Mouse (Mus musculus) WW6 (cell line): ENCODE data around the gene Lama2.
"Not testable (repeated sequence)": the region's sequence is repeated elsewhere in the genome, so short reads cannot be mapped to it uniquely, and the experiment has no call there.

ENCODE experiments used
- DNase-seq: peaks from one replicate; pipeline ENCODE4 v3.0.0-alpha.2; 2013; ENCODE audit warnings: low read depth, low spot score

The Lama2 gene

GRCm38 (mm10) chr10:27012804-27013365, 606.7 kb downstream of the Lama2 start:
- DNase-seq = no peak

DNA sequence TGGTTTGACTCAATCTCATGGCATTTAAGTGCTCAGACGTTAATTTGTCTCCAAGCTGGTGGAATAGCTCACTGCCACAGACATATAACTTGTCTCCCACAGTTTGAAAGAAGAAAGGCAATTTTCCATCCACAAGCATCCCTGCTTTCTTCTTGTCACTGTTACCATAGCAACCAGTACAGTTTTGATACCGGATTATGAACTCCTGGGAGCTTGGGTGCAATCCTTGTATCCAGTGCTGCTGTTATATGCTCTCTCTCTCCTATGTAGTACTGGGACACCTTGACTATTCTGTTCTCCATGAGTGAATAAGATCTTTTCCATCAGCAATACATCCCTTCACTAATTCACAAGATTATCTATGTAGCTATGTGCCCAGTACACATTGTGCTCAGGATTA, 612.2 kb downstream of the Lama2 start:
- no peak for DNase-seq

- no peak for DNase-seq
These were observed 613.8 kb downstream of the Lama2 start for GRCm38 (mm10) chr10:27005716-27006115.

DNA sequence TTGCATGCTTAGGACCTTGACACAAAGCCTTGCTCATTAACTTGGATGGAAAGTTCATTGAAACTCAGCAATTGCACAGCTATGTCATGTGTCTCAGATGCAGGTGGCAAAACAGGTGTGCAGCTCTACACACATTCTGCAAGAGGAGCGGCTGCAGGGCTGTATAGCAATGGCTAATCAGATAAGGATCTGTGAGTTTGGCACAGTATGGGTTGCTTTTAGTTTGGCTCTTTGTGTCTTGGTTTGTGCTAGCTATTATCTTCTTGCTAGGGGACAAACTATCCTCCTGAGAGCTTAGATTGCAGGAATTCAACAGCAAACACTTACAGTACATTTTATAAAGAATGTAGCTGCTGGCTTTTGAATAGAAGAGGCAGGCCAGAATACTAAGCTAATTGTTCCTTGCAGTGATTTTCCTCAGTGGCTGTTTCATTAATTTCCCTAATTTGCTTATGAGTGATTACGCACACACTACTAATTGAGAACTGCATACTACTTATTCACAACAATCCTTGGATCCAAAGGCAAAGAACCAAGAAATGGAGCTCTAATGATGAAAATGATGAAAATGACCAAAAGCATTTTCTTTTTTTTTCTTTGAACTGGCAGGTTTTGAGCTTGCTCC, 617.9 kb downstream of the Lama2 start:
- no peak for DNase-seq

GRCm38 (mm10) chr10:26996684-26997083, 622.9 kb downstream of the Lama2 start:
- no peak for DNase-seq

- DNase-seq = no peak
These were observed 623.6 kb downstream of the Lama2 start for GRCm38 (mm10) chr10:26995987-26996386.

DNA sequence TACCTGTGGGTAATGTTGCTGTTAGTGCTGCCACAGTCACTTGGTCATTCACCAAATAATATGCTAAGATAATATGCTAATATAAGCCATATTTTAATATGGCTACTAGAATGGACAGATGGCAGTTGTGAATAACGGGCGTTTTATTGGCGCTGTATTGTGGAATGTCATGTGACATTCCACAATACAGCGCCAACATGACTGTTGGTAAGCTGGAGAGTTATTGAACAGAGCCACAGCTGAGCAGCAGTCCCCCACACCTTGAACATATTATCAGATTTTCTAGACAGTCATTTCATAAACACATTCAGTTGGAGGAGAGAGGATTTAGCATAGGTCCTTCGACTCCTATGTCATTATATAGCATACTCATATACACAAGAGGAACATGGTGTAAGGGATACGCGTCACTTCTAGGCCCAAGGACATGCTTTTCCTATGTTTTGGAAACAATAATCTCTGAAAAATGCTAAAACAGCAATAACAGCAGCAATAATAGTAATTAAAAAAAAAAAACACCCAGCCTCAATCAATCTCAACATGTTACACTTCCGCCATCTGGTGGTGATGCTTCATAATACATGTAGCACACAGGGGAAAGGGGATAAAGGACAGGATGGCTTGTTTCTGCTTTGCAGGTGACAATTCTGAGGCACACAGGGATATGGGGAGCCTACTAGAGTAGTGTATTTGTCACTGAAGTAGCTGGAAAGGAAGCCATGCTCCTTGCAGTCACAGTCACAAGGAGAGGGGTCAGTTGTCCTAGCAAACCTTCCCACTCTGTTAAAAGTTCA, 624.2 kb downstream of the Lama2 start:
- DNase-seq = peak; percentile 3

DNA sequence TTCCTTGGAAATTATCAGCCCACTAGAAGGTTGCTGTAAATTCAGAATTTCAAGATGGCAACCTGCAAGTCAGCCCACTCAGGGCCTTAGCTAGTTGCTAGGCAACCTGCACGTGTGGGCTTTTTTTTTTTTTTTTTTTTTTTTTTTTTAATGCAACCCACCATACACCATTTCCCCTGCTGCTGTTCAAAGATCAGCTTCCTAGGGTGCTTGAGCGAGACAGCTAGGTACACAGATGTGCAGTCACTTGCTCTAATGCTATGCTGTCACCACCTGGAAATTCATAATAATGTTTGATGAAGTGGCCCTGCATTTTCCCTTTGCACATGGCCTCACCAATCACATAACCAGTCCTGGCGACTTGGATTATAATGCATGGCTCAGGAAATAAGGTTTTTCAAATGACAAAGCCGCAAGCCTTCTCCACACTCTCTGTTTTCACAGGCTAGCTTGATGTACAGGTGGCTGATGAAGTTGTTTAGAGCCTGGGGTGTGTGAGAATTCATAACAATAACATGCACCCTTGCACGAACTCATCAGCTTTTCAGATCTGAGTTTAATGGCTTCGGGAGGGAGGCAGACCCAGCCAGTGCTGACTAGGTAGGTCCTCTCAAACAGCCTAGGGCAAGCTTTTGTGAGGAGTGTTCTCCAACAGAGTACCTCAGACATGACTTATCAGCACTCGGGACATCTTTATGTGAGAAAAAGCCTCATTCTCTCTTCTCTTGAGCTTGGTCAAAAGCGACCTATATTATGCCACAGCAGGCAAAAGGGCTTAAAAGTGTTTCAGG, 625.4 kb downstream of the Lama2 start:
- no peak for DNase-seq

DNA sequence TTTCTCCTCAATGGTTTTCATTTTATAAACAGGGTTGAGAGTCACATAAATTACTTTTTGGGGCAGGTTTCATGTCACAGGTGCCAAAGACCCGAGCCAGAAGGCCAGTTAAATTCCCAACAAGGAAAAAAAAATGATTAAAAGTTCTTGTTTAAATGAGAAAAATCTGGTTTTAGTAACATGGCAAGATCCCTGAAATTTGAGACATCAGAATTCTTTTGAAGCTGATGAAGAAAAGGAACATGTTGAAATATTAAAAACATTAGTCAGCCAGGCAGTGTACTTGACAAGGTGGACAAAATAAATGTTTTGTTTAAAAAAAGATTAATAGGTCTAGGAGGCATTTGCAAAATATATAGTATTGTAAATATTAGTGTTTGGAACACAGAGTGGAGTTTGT, 634.1 kb downstream of the Lama2 start:
- DNase-seq = no peak

GRCm38 (mm10) chr10:26984082-26984481, 635.5 kb downstream of the Lama2 start:
- not testable (repeated sequence) for DNase-seq

DNA sequence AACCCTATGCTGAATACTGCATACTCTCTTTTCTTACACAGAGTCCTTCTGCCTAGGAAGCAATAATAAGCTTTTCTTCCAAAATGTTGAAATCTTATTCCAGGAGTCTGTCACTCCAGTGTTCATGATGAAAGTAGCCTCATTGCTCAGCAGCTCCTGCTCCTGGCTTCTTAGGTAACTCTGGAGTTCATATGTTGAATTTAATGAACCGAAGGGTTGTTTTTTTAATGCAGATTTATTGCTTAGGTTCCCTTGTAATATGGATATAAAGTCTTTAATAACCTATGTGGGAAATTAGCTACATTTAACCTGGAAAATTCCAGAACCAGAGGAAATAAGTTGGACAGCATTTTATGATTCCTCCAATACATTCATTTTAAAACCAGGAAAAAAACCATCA, 636.0 kb downstream of the Lama2 start:
- DNase-seq = no peak

DNA sequence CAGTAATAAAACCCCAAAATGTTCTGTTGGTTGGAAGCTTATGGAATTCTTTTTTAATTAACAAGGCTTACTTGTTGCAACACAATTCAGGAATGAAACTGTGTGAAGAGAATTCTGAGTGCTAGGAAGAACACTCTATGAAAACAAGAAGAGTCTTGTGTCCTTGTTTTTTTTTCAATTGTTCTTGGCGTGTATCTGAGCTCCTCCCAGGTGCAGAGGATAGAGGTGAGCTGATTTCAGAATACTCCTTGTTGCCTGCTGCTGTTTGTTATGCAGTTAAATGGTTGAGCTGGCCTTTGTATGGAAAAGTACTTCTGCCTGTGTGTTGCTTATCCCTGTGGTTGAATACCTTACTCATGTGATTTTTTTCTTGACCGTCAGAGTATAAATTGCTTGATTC, 636.9 kb downstream of the Lama2 start:
- DNase-seq = no peak

DNA sequence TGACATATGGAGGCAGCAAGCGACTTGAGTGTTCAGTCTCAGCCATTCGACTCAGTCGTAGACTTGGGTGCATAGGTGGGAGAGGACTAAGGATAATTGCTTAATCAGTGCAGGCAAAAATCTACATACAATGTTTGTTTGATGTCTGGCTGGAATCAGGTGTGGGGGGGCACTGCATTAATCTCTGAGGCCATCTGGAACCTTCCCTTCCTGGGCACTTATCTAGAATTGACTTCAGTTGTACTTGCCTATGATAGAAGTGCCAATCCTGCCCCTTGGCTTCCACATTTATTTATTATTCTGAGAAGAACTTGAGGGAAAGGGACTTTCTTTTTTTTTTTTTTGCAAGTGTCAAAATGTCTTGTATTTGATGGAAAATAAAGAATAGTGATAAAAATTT, 644.2 kb downstream of the Lama2 start:
- no peak for DNase-seq

DNA sequence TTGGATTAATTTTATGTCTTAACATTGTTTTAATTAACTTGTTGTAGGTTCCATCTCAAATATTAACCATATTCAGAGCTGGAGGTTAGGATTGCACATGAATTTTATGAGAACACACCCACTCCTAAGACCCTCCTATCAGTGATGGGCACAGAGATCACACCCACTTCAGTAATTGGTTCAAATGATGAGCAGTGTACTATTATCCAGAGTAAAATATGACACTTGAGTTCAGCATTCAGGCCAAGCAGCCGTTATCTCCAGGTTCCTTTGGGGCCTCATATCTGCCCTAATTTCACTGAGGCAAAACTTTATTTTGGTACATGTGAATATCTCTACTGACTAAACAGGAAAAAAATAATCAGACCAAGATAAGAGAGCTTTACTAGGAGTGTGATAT, 645.3 kb downstream of the Lama2 start:
- no peak for DNase-seq

DNA sequence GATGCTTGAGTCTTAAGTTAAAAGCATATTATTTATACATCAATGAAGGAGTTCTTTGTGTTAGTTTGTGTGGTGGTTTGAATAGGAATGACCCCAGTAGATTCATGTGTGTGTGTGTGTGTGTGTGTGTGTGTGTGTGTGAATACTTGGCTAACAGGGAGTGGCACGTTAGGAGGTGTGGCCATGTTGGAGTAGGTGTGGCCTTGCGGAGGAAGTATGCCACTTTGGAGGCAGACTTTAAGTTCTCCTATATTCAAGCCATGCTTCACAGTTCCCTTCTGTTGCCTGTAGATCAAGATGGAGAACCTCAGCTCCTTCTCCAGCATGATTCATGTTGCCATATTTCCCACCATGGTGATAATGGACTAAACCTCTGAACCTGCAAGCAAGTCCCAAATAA, 646.0 kb downstream of the Lama2 start:
- DNase-seq = no peak

DNA sequence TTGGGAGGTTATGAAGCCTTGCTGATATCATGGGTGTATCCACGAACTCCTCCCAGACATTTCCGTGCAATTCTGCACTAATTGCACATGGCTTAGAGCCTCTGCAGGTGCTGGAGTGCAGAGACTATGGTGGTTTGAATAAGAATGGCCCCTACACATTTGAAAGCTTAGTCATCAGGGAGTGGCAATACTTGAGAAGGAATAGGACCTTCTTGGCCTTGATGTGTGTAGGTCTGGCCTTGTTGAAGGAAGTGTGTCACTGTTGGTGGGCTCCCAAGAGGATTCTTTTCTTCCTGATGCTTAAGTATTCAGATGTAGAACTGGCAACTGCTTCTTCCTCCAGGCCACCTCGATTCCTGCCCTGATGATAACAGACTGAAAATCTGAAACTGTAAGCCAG, 661.0 kb downstream of the Lama2 start:
- no peak for DNase-seq

- no peak for DNase-seq
These were observed 669.1 kb downstream of the Lama2 start for GRCm38 (mm10) chr10:26950448-26950847.

DNA sequence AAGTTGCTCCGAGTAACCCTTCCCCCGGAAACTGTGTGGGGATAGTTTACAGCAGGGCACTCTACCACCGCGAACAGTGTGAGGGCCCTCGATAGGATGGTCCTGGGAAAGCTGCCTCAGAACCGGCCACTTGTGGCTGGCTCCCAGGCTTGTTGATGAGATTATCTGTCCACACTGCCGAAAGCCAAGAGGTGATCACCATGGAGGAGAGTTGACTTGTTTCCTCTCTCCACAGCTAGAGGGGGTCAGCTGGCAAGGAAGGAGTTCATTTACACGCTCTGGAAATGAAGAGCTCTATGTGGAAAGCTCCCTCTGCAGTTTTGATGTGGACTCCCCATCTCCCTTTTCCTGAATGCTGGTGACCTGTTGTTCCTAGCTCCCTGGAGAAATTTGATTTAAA, 669.9 kb downstream of the Lama2 start:
- DNase-seq = no peak

- no peak for DNase-seq
These were observed 671.2 kb downstream of the Lama2 start for GRCm38 (mm10) chr10:26948331-26948730.

DNA sequence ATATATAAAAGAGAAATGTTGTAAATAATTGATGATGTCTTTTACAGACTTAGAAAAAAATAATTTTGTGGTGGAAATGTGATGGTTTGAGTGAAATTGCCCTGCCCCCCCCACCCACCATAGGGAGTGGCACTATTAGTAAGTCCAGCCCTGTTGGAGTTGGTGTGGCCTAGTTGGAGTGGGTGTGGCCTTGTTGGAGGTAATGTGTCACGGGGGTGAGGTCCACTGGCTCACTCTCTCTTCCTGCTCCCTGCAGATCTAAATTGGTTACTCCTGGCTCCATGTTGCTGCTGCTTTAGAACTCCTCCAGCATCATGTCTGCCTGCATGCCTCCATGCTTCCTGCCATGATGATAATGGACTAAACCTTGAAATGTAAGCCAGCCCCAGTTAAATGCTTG, 680.0 kb downstream of the Lama2 start:
- DNase-seq = no peak

DNA sequence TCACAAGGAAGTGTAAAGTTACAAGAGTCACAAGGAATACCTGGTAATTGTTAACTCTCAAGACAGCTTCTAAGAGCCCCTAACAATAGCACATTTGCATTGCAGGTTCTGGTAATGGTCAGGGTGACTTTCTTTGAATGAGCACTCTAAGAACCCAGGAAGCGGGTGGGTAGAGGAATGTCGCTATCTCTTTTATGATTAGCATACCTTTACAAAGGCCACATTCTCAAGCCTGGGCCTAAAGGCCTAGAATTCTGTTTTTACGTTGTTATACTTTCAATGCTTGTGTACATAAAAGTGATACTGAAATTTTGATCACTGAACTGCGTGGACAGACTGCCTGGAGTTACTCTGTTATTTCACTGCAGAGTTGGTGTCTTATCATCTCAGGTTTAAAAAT, 681.1 kb downstream of the Lama2 start:
- not testable (repeated sequence) for DNase-seq

DNA sequence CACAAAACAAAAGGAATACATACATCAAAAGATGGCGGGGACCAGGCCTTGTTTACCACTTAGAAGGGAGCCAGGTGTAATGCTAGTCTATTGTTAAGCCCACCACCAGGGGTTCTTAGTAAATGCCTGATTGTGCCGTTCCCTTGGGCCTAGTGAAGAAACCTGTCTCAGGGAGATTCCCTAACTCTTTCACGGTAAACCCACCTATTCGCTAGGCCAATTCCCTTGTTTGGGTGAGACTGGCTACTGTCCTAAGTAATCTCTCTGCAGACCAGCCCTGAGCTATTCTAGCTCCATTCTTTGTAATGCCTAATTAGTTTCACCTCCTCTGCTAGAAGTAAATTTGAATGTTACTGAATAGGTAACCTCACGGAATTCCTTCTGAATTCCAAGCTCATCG, 683.5 kb downstream of the Lama2 start:
- DNase-seq = not testable (repeated sequence)
